Mouse (Mus musculus) heart, embryonic 10.5 days (tissue): ENCODE data around the gene Tspyl3. TPM values are rescaled to one million over a fixed set of nuclear protein-coding genes. Genes with fewer than 3 reads are reported as not detected.

Source experiments
- DNase-seq: peaks from one replicate; pipeline ENCODE4 v3.0.0-alpha.2; 2017; ENCODE audit warnings: low spot score
- H3K27ac ChIP-seq: fragments of 300-500 bp; sonication (generic); 2 replicates; pipeline ENCODE4 v1.5.1; 2016; ENCODE audit warnings: mild to moderate bottlenecking
- H3K27me3 ChIP-seq: fragments of 300-500 bp; sonication (generic); 2 replicates; pipeline ENCODE4 v1.6.1; 2016; ENCODE audit warnings: mild to moderate bottlenecking; ENCODE audit not compliant: poor library complexity, insufficient read depth, severe bottlenecking
- H3K36me3 ChIP-seq: fragments of 300-500 bp; sonication (generic); 2 replicates; pipeline ENCODE4 v1.6.1; 2016; ENCODE audit warnings: mild to moderate bottlenecking, moderate library complexity
- H3K4me1 ChIP-seq: fragments of 300-500 bp; sonication (generic); 2 replicates; pipeline ENCODE4 v1.6.1; 2016; ENCODE audit warnings: mild to moderate bottlenecking
- H3K4me3 ChIP-seq: fragments of 300-500 bp; sonication (generic); 2 replicates; pipeline ENCODE4 v1.5.1; 2016; ENCODE audit warnings: mild to moderate bottlenecking, moderate library complexity
- H3K9me3 ChIP-seq: fragments of 300-500 bp; sonication (generic); 2 replicates; pipeline ENCODE4 v1.6.1; 2016; ENCODE audit warnings: mild to moderate bottlenecking, moderate library complexity
- WGBS: fragments of 180-500 bp; shearing (Covaris S2); methylation state at CpG from one replicate; pipeline ENCODE4 v1.1.7; 2016; 5-methylcytosine and 5-hydroxymethylcytosine counted together
- polyA plus RNA-seq: library from polyadenylated mRNA; unstranded; fragments of >200 nt; fragmentation: Nextera tagmentation; extraction: Ambion mirVana; gene quantifications from 2 replicates; pipeline ENCODE4 v1.2.1, GENCODE M21; 2016

Tspyl3 gene
- polyA plus RNA-seq, 1 experiment from 2014 or later = 8.8 TPM

DNA sequence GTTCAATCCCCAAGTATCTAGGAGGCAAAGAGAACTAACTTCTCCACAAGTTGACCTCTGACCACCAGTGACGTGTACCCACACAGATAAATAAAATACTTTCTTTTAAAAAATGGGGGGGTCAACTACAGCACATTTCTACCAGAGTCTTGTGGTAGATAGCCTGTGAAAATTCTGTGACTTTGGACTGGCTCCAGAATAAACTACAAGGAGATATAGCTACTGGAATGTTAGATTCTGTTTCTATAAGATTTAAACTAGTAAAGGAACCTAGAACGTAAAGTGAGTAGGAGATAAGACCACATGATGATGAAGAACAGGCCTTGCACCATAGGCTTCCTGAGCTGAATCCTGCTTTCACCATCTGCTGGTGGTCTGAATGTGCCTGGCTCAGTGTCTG is 37.4 kb downstream of the Tspyl3 start:
- DNase-seq = no peak
- H3K9me3 ChIP-seq = no peaks in the 10 kb centered on the region
- H3K4me3 ChIP-seq = no peak overlapping the region
- H3K27me3 ChIP-seq = no peaks in the 10 kb centered on the region
- H3K27ac ChIP-seq = no peak overlapping the region
- no peaks in the 10 kb centered on the region for H3K4me1 ChIP-seq
- peaks cover 100% of the 10 kb centered on the region for H3K36me3 ChIP-seq
- 61% methylated on average over 2 of the region's 2 CpGs for WGBS

DNA sequence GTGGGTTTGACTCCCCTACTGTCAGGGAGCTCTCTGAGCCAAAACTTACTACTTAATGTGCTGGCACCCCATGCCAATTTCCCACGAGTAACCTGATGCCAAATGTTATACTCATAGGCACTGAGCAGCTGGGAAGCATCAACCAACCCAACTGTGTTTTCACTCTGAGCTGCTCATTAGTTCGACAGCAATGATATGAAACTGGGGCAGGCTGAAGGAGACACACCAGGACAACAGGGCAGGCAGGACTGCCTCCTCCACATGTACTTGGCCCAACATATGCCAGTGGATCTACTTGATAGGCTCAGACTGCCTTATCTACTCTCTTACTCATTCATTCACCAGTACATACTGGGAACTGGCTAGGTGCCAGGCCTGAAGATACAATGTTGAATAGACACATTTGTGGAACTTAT is 39.1 kb downstream of the Tspyl3 start:
- Histone ChIP-seq H3K27ac (no peak overlapping the region), H3K9me3 (no peaks in the 10 kb centered on the region), H3K36me3 (peaks cover 95% of the 10 kb centered on the region), H3K4me1 (no peaks in the 10 kb centered on the region), H3K4me3 (no peak overlapping the region), H3K27me3 (no peaks in the 10 kb centered on the region)
- WGBS = 67% methylated on average over 2 of the region's 2 CpGs
- no peak for DNase-seq

DNA sequence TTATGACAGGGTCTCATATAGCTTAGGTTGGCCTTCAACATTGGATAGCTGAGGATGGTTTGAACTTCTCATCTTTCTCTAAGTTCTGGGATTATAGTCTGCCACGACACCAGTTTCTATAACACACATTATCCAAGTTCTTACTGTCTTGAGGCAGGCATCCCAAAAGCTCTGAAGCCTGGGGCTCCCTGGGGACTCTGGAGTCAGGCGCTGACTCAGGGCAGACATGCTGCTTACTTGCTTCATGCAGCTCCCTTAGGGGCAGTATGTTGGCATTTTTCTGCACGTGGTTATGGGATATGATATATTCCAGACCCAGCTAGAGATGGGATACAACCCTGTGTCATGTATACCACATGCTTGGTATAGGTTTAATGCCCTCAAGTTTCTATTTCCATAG is 45.3 kb downstream of the Tspyl3 start:
- Histone ChIP-seq H3K27ac (no peak overlapping the region), H3K36me3 (peaks cover 55% of the 10 kb centered on the region), H3K9me3 (no peaks in the 10 kb centered on the region), H3K27me3 (no peaks in the 10 kb centered on the region), H3K4me3 (no peak overlapping the region), H3K4me1 (peaks cover 13% of the 10 kb centered on the region; the same call in 1 of the 2 replicates)
- DNase-seq = no peak
- WGBS = 87% methylated on average over 3 of the region's 3 CpGs

DNA sequence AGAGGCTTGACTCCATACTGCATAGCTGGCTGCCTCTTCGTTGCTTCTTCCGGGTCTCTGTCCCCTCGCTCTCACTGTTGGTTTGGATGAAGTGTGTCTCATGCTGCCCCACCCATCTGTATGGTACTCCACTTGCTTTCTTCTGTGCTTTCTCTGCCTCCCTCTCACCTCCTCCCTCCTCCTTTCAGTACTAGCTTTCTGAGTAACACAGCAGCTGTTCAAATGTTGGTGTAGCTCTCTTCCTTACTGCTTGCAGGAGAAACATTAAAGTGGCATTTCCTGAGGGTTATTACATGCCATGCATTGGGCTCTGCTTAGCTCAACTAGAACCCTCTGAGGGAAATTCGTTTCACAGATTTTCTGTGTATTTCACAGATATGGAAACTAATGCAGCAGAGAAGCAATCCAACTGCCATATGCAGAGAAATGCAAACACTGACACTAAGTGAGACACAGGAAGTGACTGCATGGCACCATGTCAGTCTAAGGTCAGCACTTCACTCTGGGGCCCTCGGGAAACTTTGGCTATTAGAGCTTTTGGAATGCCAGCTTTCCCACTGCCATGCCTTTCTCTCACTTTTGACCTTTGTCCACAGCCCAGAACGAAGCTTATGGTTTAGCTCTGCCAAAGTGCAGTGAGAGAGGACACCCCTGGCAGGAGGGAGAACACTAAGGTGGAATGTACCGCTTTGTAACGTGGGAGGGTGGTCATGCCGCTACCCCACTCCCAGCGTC is 45.9 kb downstream of the Tspyl3 start:
- no peaks in the 10 kb centered on the region for H3K9me3 ChIP-seq
- no peak overlapping the region for H3K27ac ChIP-seq
- H3K4me1 ChIP-seq = peaks cover 13% of the 10 kb centered on the region; the same call in 1 of the 2 replicates
- no peaks in the 10 kb centered on the region for H3K27me3 ChIP-seq
- 85% methylated on average over 10 of the region's 10 CpGs for WGBS
- no peak overlapping the region for H3K4me3 ChIP-seq
- no peak for DNase-seq
- peaks cover 48% of the 10 kb centered on the region for H3K36me3 ChIP-seq

DNA sequence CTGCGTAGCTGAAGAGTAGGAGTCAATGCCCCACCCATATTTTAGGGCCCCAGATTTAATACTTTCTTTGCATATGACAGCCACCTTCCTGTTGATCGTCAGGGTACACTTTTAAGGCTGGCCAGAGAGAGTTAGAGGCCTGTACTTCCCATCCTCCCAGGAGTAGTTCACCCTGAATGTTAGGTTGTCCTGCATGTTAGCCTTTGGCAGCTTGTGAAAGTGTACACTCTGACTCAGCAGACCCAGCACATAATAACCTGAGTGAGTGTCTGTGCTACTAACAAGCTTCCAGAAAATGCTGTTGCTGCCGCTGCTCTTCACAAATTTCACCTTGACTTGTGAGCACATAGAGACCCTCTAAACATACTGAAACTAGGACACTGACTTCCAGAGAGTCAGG is 48.1 kb downstream of the Tspyl3 start:
- Histone ChIP-seq H3K36me3 (peaks cover 27% of the 10 kb centered on the region), H3K4me1 (peaks cover 13% of the 10 kb centered on the region; the same call in 1 of the 2 replicates), H3K4me3 (no peak overlapping the region), H3K9me3 (no peaks in the 10 kb centered on the region), H3K27ac (no peak overlapping the region), H3K27me3 (no peaks in the 10 kb centered on the region)
- WGBS = 87% methylated on average over 3 of the region's 3 CpGs
- no peak for DNase-seq

DNA sequence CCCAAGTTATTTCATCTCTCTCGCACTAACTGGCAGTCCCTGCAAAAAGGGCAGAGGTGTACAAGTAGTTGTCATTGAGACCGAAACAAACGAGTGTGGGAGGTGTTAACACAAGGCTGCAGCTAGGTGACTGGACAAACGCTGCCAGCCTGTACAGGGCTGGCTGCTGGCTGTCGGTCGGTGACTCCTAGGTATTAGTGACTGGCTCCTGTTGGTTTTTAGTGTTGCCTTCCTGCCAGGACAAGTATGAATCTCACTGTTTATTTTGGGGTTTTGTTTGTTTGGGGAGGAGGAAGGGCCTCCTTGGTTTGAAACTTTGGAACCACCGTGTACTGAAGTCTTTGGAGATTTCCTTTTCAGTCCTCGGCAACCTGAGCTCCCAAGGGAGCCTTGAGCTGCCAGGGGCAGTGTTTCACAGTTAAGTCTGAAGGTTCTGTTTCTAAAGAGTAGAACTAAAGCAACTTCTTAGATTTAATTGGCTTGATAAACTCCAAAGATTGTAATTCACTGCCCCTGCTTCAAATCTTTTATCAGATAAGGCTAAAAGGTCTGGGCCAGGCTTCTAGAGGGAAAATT is 49.2 kb downstream of the Tspyl3 start:
- H3K9me3 ChIP-seq = no peaks in the 10 kb centered on the region
- no peaks in the 10 kb centered on the region for H3K27me3 ChIP-seq
- H3K36me3 ChIP-seq = peaks cover 25% of the 10 kb centered on the region
- 66% methylated on average over 8 of the region's 8 CpGs for WGBS
- H3K27ac ChIP-seq = no peak overlapping the region
- no peak for DNase-seq
- peaks cover 13% of the 10 kb centered on the region; the same call in 1 of the 2 replicates for H3K4me1 ChIP-seq
- no peak overlapping the region for H3K4me3 ChIP-seq

Other genes with a start within 250 kb of the Tspyl3 start
- gene Pdrg1, start 210.0 kb downstream of the Tspyl3 start, polyA plus RNA-seq = 89.9 and 94.4 TPM in 2 replicates
- not detected in 2 replicates for gene Xkr7, start 193.6 kb downstream of the Tspyl3 start, polyA plus RNA-seq
- 4.4 and 5.1 TPM in 2 replicates for gene Ccm2l, start 159.5 kb downstream of the Tspyl3 start, polyA plus RNA-seq
- 0.48 and 1.3 TPM in 2 replicates for gene Hck, start 117.0 kb downstream of the Tspyl3 start, polyA plus RNA-seq
- gene Tm9sf4, start 64.1 kb downstream of the Tspyl3 start, polyA plus RNA-seq = 74.4 and 80.4 TPM in 2 replicates
- gene Plagl2, start 16.0 kb upstream of the Tspyl3 start, polyA plus RNA-seq = 22.4 and 22.8 TPM in 2 replicates
- gene Pofut1, start 16.1 kb upstream of the Tspyl3 start, polyA plus RNA-seq = 4.4 and 6.1 TPM in 2 replicates
- gene Kif3b, start 66.0 kb upstream of the Tspyl3 start, polyA plus RNA-seq = 4.1 and 4.4 TPM in 2 replicates
- 9.2 and 9.6 TPM in 2 replicates for gene Asxl1, start 120.4 kb upstream of the Tspyl3 start, polyA plus RNA-seq